Mouse (Mus musculus): Measurements from ENCODE around the gene Cdkl3. TPM values are rescaled to one million over a fixed set of nuclear protein-coding genes. Genes with fewer than 3 reads are reported as not detected.

Gene Cdkl3
- polyA plus RNA-seq, 1 experiment from 2014 or later: 6.0 TPM

GRCm38 (mm10) chr11:52080656-52081055 lies 76.6 kb downstream of the Cdkl3 start:
- 0 out of 2 replicates have a peak, but pooled peaks cover 2% of the 10 kb centered on the region for H3K4me1 ChIP-seq (ENCODE audit: control insufficient read depth, insufficient read depth, low read length)
- no peak overlapping the region for H3K9ac ChIP-seq (ENCODE audit: low read depth, low read length)
- WGBS: 89% methylated on average over 2 of the region's 2 CpGs
- no peak for ATAC-seq
- H3K9me3 ChIP-seq (ENCODE audit: control insufficient read depth, low read length): no peaks in the 10 kb centered on the region
- H3K27ac ChIP-seq (ENCODE audit: low read length): no peak overlapping the region
- H3K36me3 ChIP-seq (ENCODE audit: control insufficient read depth, insufficient read depth, low read length): no peaks in the 10 kb centered on the region
- H3K4me3 ChIP-seq (ENCODE audit: low read length): no peak overlapping the region
- no peak overlapping the region for H3K4me2 ChIP-seq (ENCODE audit: low read depth, low read length)
- no peaks in the 10 kb centered on the region for H3K27me3 ChIP-seq (replicated peaks; ENCODE audit: control insufficient read depth, insufficient read depth, low read length)

- H3K4me3 ChIP-seq (ENCODE audit: low read length): no peak overlapping the region
- WGBS: 52% methylated on average over 4 of the region's 4 CpGs
- H3K36me3 ChIP-seq (ENCODE audit: control insufficient read depth, insufficient read depth, low read length): no peaks in the 10 kb centered on the region
- no peak overlapping the region for H3K4me2 ChIP-seq (ENCODE audit: low read depth, low read length)
- ATAC-seq: no peak
- H3K9ac ChIP-seq (ENCODE audit: low read depth, low read length): no peak overlapping the region
- H3K4me1 ChIP-seq (ENCODE audit: control insufficient read depth, insufficient read depth, low read length): no peaks in the 10 kb centered on the region; the same call in 1 of the 2 replicates
- no peaks in the 10 kb centered on the region for H3K9me3 ChIP-seq (ENCODE audit: control insufficient read depth, low read length)
- no peak overlapping the region for H3K27ac ChIP-seq (ENCODE audit: low read length)
- no peaks in the 10 kb centered on the region for H3K27me3 ChIP-seq (replicated peaks; ENCODE audit: control insufficient read depth, insufficient read depth, low read length)
These were observed 81.8 kb downstream of the Cdkl3 start for GRCm38 (mm10) chr11:52085857-52086203.

GRCm38 (mm10) chr11:52086204-52086864 lies 82.3 kb downstream of the Cdkl3 start:
- Histone ChIP-seq H3K9me3 (ENCODE audit: control insufficient read depth, low read length) (no peaks in the 10 kb centered on the region), H3K27ac (ENCODE audit: low read length) (no peak overlapping the region; the same call in 1 of the 2 replicates), H3K27me3 (replicated peaks; ENCODE audit: control insufficient read depth, insufficient read depth, low read length) (no peaks in the 10 kb centered on the region), H3K4me3 (ENCODE audit: low read length) (no peak overlapping the region), H3K4me1 (ENCODE audit: control insufficient read depth, insufficient read depth, low read length) (no peaks in the 10 kb centered on the region; the same call in 1 of the 2 replicates), H3K4me2 (ENCODE audit: low read depth, low read length) (no peak overlapping the region), H3K9ac (ENCODE audit: low read depth, low read length) (peak overlapping the region; percentile 5; the same call in 1 of the 2 replicates), H3K36me3 (ENCODE audit: control insufficient read depth, insufficient read depth, low read length) (no peaks in the 10 kb centered on the region)
- ATAC-seq: 0 out of 2 replicates have a peak, but pooled peaks have one; percentile 33
- 28% methylated on average over 9 of the region's 9 CpGs for WGBS

- WGBS: 56% methylated on average over 8 of the region's 8 CpGs
These were observed 85.3 kb downstream of the Cdkl3 start for GRCm38 (mm10) chr11:52089291-52089690.

DNA sequence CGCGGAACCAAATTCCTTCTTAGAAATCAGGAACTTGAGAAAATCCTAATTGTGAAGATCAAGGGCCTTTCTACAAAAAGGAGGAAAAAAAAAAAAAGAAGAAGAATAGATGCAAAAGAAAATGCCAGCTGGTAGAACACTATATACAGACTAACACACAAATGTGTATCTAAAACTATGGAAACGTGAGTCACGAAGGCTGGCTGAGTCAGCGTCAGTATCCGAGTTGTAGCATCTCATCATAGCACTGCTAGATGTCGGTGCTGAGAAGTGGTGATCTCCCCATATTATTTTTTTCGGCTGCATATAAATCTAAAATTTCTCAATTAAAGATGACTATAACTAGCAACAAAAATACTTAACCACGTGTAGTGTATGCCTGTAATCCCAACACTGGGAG lies 87.2 kb downstream of the Cdkl3 start:
- H3K27ac ChIP-seq (ENCODE audit: low read length): no peak overlapping the region
- H3K4me3 ChIP-seq (ENCODE audit: low read length): no peak overlapping the region
- no peak overlapping the region for H3K4me2 ChIP-seq (ENCODE audit: low read depth, low read length)
- 86% methylated on average over 9 of the region's 9 CpGs for WGBS
- no peak for ATAC-seq
- no peak overlapping the region for H3K9ac ChIP-seq (ENCODE audit: low read depth, low read length)
- no peaks in the 10 kb centered on the region for H3K27me3 ChIP-seq (replicated peaks; ENCODE audit: control insufficient read depth, insufficient read depth, low read length)
- no peaks in the 10 kb centered on the region for H3K9me3 ChIP-seq (ENCODE audit: control insufficient read depth, low read length)
- no peaks in the 10 kb centered on the region for H3K36me3 ChIP-seq (ENCODE audit: control insufficient read depth, insufficient read depth, low read length)
- H3K4me1 ChIP-seq (ENCODE audit: control insufficient read depth, insufficient read depth, low read length): no peaks in the 10 kb centered on the region; the same call in 1 of the 2 replicates

More at GRCm38 (mm10) chr11:52089291-52089690, 85.3 kb downstream of the Cdkl3 start:
- H3K4me1 ChIP-seq (ENCODE audit: control insufficient read depth, insufficient read depth, low read length): no peaks in the 10 kb centered on the region; the same call in 1 of the 2 replicates
- ATAC-seq: no peak
- no peaks in the 10 kb centered on the region for H3K27me3 ChIP-seq (replicated peaks; ENCODE audit: control insufficient read depth, insufficient read depth, low read length)
- no peak overlapping the region for H3K4me2 ChIP-seq (ENCODE audit: low read depth, low read length)
- no peak overlapping the region for H3K4me3 ChIP-seq (ENCODE audit: low read length)
- no peaks in the 10 kb centered on the region for H3K36me3 ChIP-seq (ENCODE audit: control insufficient read depth, insufficient read depth, low read length)
- no peaks in the 10 kb centered on the region for H3K9me3 ChIP-seq (ENCODE audit: control insufficient read depth, low read length)
- no peak overlapping the region for H3K27ac ChIP-seq (ENCODE audit: low read length)
- no peak overlapping the region for H3K9ac ChIP-seq (ENCODE audit: low read depth, low read length)

DNA sequence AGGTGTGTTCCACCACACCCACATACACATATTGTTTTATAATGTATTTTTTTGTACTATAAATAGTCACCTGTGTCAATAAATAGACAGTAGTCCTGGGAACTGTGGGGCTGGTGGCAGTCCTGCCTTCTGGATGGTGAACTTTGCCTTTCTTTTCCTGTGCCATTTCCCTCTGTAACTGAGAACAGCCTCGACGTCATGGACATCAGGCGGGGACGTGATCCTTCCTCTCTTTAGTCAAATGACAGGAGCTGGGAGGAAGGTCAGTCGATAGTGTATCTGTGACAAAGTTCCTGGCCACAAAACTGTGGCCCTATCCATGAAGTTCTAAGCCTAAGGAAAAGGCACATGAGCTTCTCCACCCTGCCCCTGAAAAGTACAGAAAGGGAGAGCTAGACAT lies 90.5 kb downstream of the Cdkl3 start:
- H3K9me3 ChIP-seq (ENCODE audit: control insufficient read depth, low read length): no peaks in the 10 kb centered on the region
- no peaks in the 10 kb centered on the region for H3K27me3 ChIP-seq (replicated peaks; ENCODE audit: control insufficient read depth, insufficient read depth, low read length)
- H3K27ac ChIP-seq (ENCODE audit: low read length): peak overlapping the region; percentile 62
- H3K4me3 ChIP-seq (ENCODE audit: low read length): no peak overlapping the region
- no peak overlapping the region for H3K4me2 ChIP-seq (ENCODE audit: low read depth, low read length)
- H3K9ac ChIP-seq (ENCODE audit: low read depth, low read length): peak overlapping the region; percentile 18; the same call in 1 of the 2 replicates
- H3K4me1 ChIP-seq (ENCODE audit: control insufficient read depth, insufficient read depth, low read length): 0 out of 2 replicates have a peak, but pooled peaks cover 5% of the 10 kb centered on the region
- H3K36me3 ChIP-seq (ENCODE audit: control insufficient read depth, insufficient read depth, low read length): no peaks in the 10 kb centered on the region
- ATAC-seq: no peak
- 34% methylated on average over 5 of the region's 5 CpGs for WGBS

DNA sequence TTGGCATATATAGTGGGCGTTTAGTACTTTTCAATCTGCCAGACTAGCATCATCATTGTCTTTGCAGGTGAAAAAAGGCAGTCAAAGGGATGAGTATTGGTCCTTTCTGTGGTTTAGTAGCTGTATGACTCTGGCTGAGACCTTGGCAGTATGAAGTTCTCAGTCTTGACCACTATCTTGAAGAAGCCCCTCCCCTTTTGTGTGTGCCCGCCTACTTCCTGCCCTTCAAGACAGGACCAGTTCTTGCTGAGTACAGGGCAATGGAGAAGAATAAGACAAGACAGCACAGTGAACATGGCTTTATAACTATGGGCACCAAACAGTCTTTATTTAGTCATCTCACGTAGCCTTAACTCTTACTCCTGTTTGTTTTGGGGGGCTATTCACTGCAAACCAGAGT lies 93.0 kb downstream of the Cdkl3 start:
- Histone ChIP-seq H3K4me1 (ENCODE audit: control insufficient read depth, insufficient read depth, low read length) (peaks cover 22% of the 10 kb centered on the region), H3K9ac (ENCODE audit: low read depth, low read length) (no peak overlapping the region), H3K9me3 (ENCODE audit: control insufficient read depth, low read length) (no peaks in the 10 kb centered on the region), H3K4me3 (ENCODE audit: low read length) (no peak overlapping the region), H3K27me3 (replicated peaks; ENCODE audit: control insufficient read depth, insufficient read depth, low read length) (no peaks in the 10 kb centered on the region), H3K36me3 (ENCODE audit: control insufficient read depth, insufficient read depth, low read length) (no peaks in the 10 kb centered on the region), H3K4me2 (ENCODE audit: low read depth, low read length) (no peak overlapping the region), H3K27ac (ENCODE audit: low read length) (no peak overlapping the region)
- WGBS: 68% methylated on average over 3 of the region's 3 CpGs
- ATAC-seq: no peak

DNA sequence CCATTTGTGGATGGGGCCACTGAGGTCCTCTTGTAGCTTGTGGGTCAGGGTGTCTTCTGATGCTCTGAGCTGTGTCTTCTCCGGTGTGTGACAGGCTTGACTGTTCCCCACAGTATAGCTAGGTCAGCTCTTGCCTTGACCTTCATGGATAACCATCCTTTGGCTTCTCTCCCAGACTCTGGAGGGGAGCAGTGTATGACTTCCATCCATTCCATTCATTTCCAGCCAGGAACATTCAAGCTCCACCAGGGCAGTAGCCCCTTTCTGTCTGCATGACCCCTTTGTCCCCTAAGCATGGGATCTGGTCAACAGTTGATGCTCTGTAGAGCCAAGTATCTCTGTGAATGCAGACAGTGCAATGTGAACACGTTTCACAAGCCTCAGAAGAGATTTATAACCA lies 93.6 kb downstream of the Cdkl3 start:
- Histone ChIP-seq H3K27ac (ENCODE audit: low read length) (peak overlapping the region; percentile 93), H3K27me3 (replicated peaks; ENCODE audit: control insufficient read depth, insufficient read depth, low read length) (no peaks in the 10 kb centered on the region), H3K9me3 (ENCODE audit: control insufficient read depth, low read length) (no peaks in the 10 kb centered on the region), H3K4me1 (ENCODE audit: control insufficient read depth, insufficient read depth, low read length) (peaks cover 23% of the 10 kb centered on the region), H3K4me2 (ENCODE audit: low read depth, low read length) (peak overlapping the region; percentile 84; the same call in 1 of the 2 replicates), H3K36me3 (ENCODE audit: control insufficient read depth, insufficient read depth, low read length) (no peaks in the 10 kb centered on the region), H3K9ac (ENCODE audit: low read depth, low read length) (0 out of 2 replicates have a peak overlapping the region, but pooled peaks have one; percentile 72), H3K4me3 (ENCODE audit: low read length) (0 out of 2 replicates have a peak overlapping the region, but pooled peaks have one; percentile 99)
- ATAC-seq: no peak
- 68% methylated on average over 2 of the region's 2 CpGs for WGBS

- no peaks in the 10 kb centered on the region for H3K9me3 ChIP-seq (ENCODE audit: control insufficient read depth, low read length)
- H3K27me3 ChIP-seq (replicated peaks; ENCODE audit: control insufficient read depth, insufficient read depth, low read length): no peaks in the 10 kb centered on the region
- peak within 1 kb of the TSS; percentile 99 for H3K27ac ChIP-seq (ENCODE audit: low read length)
- ATAC-seq: peak; percentile 98
- peak within 1 kb of the TSS; percentile 99 for H3K4me3 ChIP-seq (ENCODE audit: low read length)
- H3K36me3 ChIP-seq (ENCODE audit: control insufficient read depth, insufficient read depth, low read length): no peaks in the 10 kb centered on the region
- H3K9ac ChIP-seq (ENCODE audit: low read depth, low read length): peak within 1 kb of the TSS; percentile 100
- H3K4me1 ChIP-seq (ENCODE audit: control insufficient read depth, insufficient read depth, low read length): peaks cover 27% of the 10 kb centered on the region
- H3K4me2 ChIP-seq (ENCODE audit: low read depth, low read length): peak within 1 kb of the TSS; percentile 84
- WGBS: under 1% methylated on average over 53 of the region's 53 CpGs
These were observed 94.5 kb downstream of the Cdkl3 start, which contains the start of gene Ppp2ca for GRCm38 (mm10) chr11:52098398-52098946. Ppp2ca (plus strand) TSS chr11:52098681.
